Mouse (Mus musculus): ENCODE measurements around the gene Usp46. TPM values are rescaled to one million over a fixed set of nuclear protein-coding genes. Genes with fewer than 3 reads are reported as not detected.

The Usp46 gene
- polyA plus RNA-seq, 1 experiment from 2014 or later, result 37.7 TPM

DNA sequence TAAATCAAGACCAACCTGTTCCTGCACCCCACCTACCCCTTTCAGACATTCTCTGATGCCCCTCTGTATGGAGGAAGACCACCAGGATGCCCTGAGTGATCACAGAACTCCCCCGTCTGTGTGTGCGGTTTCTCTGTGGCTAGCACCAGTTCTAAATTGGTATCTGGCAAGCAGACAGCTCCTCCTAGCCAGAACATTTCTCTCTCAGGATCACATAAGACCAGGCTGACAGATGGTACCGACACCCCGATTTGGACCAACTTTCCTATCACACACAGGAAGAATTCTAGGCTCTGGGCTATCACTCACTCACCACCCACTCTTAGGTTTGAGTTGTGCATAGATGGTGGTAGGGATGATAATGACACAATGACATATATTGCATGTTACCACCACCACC, 113.2 kb downstream of the Usp46 start:
- 90% methylated on average over 4 of the region's 4 CpGs for WGBS
- Histone ChIP-seq H3K4me1 (ENCODE audit: control insufficient read depth, insufficient read depth, low read depth, low read length) (no peaks in the 10 kb centered on the region; the same call in 1 of the 2 replicates), H3K4me2 (ENCODE audit: low read length) (no peak overlapping the region), H3K36me3 (ENCODE audit: control insufficient read depth, insufficient read depth, low read length) (no peaks in the 10 kb centered on the region), H3K27me3 (replicated peaks; ENCODE audit: control insufficient read depth, insufficient read depth, low read length) (no peaks in the 10 kb centered on the region), H3K4me3 (ENCODE audit: low read length) (no peak overlapping the region), H3K9ac (ENCODE audit: low read depth, low read length) (no peak overlapping the region), H3K27ac (ENCODE audit: low read depth, low read length) (no peak overlapping the region), H3K9me3 (ENCODE audit: control insufficient read depth, low read length) (no peaks in the 10 kb centered on the region)
- no peak for ATAC-seq

GRCm38 (mm10) chr5:73953066-73953614, 115.1 kb downstream of the Usp46 start:
- Histone ChIP-seq H3K4me1 (ENCODE audit: control insufficient read depth, insufficient read depth, low read depth, low read length) (no peaks in the 10 kb centered on the region; the same call in 1 of the 2 replicates), H3K9ac (ENCODE audit: low read depth, low read length) (no peak overlapping the region), H3K36me3 (ENCODE audit: control insufficient read depth, insufficient read depth, low read length) (no peaks in the 10 kb centered on the region), H3K27ac (ENCODE audit: low read depth, low read length) (no peak overlapping the region), H3K4me3 (ENCODE audit: low read length) (no peak overlapping the region), H3K4me2 (ENCODE audit: low read length) (no peak overlapping the region), H3K9me3 (ENCODE audit: control insufficient read depth, low read length) (no peaks in the 10 kb centered on the region), H3K27me3 (replicated peaks; ENCODE audit: control insufficient read depth, insufficient read depth, low read length) (no peaks in the 10 kb centered on the region)
- ATAC-seq, result no peak
- 75% methylated on average over 3 of the region's 3 CpGs for WGBS

DNA sequence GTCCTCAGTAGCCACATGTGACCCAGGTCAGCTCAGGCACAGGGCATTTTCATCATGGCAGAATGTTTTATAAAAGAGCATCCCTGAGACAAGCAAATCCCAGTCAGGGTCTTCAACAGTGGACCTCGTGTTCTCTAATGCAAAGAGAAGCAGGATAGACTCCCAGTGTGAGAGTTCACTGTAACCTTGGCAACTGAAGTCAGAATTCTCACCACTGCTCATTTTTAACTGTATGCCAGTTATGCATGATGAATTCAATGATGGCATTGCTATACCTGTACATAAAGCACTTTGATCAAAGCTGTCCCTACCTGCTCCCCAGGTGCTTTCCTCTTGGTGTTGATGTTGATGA, 116.6 kb downstream of the Usp46 start:
- ATAC-seq, result 0 out of 2 replicates have a peak, but pooled peaks have one; percentile 17
- H3K4me1 ChIP-seq (ENCODE audit: control insufficient read depth, insufficient read depth, low read depth, low read length), result no peaks in the 10 kb centered on the region; the same call in 1 of the 2 replicates

GRCm38 (mm10) chr5:73950809-73951648, 117.2 kb downstream of the Usp46 start:
- no peaks in the 10 kb centered on the region for H3K9me3 ChIP-seq (ENCODE audit: control insufficient read depth, low read length)
- ATAC-seq, result peak; percentile 78

More for the DNA sequence above, 116.6 kb downstream of the Usp46 start:
- Histone ChIP-seq H3K36me3 (ENCODE audit: control insufficient read depth, insufficient read depth, low read length) (no peaks in the 10 kb centered on the region), H3K27me3 (replicated peaks; ENCODE audit: control insufficient read depth, insufficient read depth, low read length) (no peaks in the 10 kb centered on the region), H3K4me3 (ENCODE audit: low read length) (no peak overlapping the region), H3K9me3 (ENCODE audit: control insufficient read depth, low read length) (no peaks in the 10 kb centered on the region), H3K4me2 (ENCODE audit: low read length) (no peak overlapping the region), H3K9ac (ENCODE audit: low read depth, low read length) (no peak overlapping the region), H3K27ac (ENCODE audit: low read depth, low read length) (no peak overlapping the region)
- 22% methylated on average over 1 of the region's 1 CpGs for WGBS

More at GRCm38 (mm10) chr5:73950809-73951648, 117.2 kb downstream of the Usp46 start:
- Histone ChIP-seq H3K9ac (ENCODE audit: low read depth, low read length) (no peak overlapping the region), H3K4me1 (ENCODE audit: control insufficient read depth, insufficient read depth, low read depth, low read length) (no peaks in the 10 kb centered on the region; the same call in 1 of the 2 replicates), H3K4me2 (ENCODE audit: low read length) (no peak overlapping the region), H3K27me3 (replicated peaks; ENCODE audit: control insufficient read depth, insufficient read depth, low read length) (no peaks in the 10 kb centered on the region), H3K27ac (ENCODE audit: low read depth, low read length) (no peak overlapping the region), H3K4me3 (ENCODE audit: low read length) (no peak overlapping the region), H3K36me3 (ENCODE audit: control insufficient read depth, insufficient read depth, low read length) (no peaks in the 10 kb centered on the region)
- 24% methylated on average over 16 of the region's 16 CpGs for WGBS

Other genes with a start within 250 kb of the Usp46 start
- 19.9 and 20.7 TPM in 2 replicates for gene Rasl11b, start 126.9 kb upstream of the Usp46 start, polyA plus RNA-seq (2015; fragmentation: Nextera tagmentation; extraction: Ambion mirVana)